Mouse (Mus musculus): ENCODE results near the gene B4galt1. TPM values are rescaled to one million over a fixed set of nuclear protein-coding genes. Genes with fewer than 3 reads are reported as not detected.
A peak's percentile ranks its signal among the peaks of the same experiment; 100 is the strongest.

The B4galt1 gene
- polyA plus RNA-seq, 1 experiment: 44.4 TPM

- peaks cover 3% of the 10 kb centered on the region; the same call in 1 of the 2 replicates for H3K4me1 ChIP-seq (ENCODE audit: control insufficient read depth, insufficient read depth, low read length)
- WGBS: 51% methylated on average over 6 of the region's 6 CpGs
Observed at GRCm38 (mm10) chr4:40818421-40818820, 35.4 kb downstream of the B4galt1 start.

GRCm38 (mm10) chr4:40817936-40818335, 35.9 kb downstream of the B4galt1 start:
- Histone ChIP-seq H3K4me1 (ENCODE audit: control insufficient read depth, insufficient read depth, low read length) (peaks cover 1% of the 10 kb centered on the region; the same call in 1 of the 2 replicates), H3K27ac (ENCODE audit: control insufficient read depth, insufficient read depth, low read depth, low read length, poor library complexity) (no peak overlapping the region), H3K4me3 (replicated peaks; ENCODE audit: control insufficient read depth, low read depth, low read length) (no peak overlapping the region)
- 88% methylated on average over 12 of the region's 12 CpGs for WGBS
- no peak for TF ChIP-seq CTCF (IDR thresholded peaks at IDR 0.05; ENCODE audit: control insufficient read depth, insufficient read depth, low read length)
- no peak for TF ChIP-seq POLR2A (IDR thresholded peaks at IDR 0.05; ENCODE audit: borderline replicate concordance, control insufficient read depth, low read depth, low read length)

More at GRCm38 (mm10) chr4:40818421-40818820, 35.4 kb downstream of the B4galt1 start:
- no peak overlapping the region for H3K4me3 ChIP-seq (replicated peaks; ENCODE audit: control insufficient read depth, low read depth, low read length)
- TF ChIP-seq CTCF (IDR thresholded peaks at IDR 0.05; ENCODE audit: control insufficient read depth, insufficient read depth, low read length) (no peak), POLR2A (IDR thresholded peaks at IDR 0.05; ENCODE audit: borderline replicate concordance, control insufficient read depth, low read depth, low read length) (no peak)
- H3K27ac ChIP-seq (ENCODE audit: control insufficient read depth, insufficient read depth, low read depth, low read length, poor library complexity): no peak overlapping the region

- Histone ChIP-seq H3K4me1 (ENCODE audit: control insufficient read depth, insufficient read depth, low read length) (peaks cover 1% of the 10 kb centered on the region; the same call in 1 of the 2 replicates), H3K27ac (ENCODE audit: control insufficient read depth, insufficient read depth, low read depth, low read length, poor library complexity) (peak overlapping the region; percentile 4; the same call in 1 of the 2 replicates), H3K4me3 (replicated peaks; ENCODE audit: control insufficient read depth, low read depth, low read length) (no peak overlapping the region)
- TF ChIP-seq CTCF (IDR thresholded peaks at IDR 0.05; ENCODE audit: control insufficient read depth, insufficient read depth, low read length) (no peak), POLR2A (IDR thresholded peaks at IDR 0.05; ENCODE audit: borderline replicate concordance, control insufficient read depth, low read depth, low read length) (no peak)
- WGBS: 38% methylated on average over 12 of the region's 12 CpGs
Observed at GRCm38 (mm10) chr4:40815775-40816372, 37.9 kb downstream of the B4galt1 start.

GRCm38 (mm10) chr4:40815120-40815519, 38.7 kb downstream of the B4galt1 start:
- peaks cover 1% of the 10 kb centered on the region; the same call in 1 of the 2 replicates for H3K4me1 ChIP-seq (ENCODE audit: control insufficient read depth, insufficient read depth, low read length)
- peak overlapping the region; percentile 4; the same call in 1 of the 2 replicates for H3K27ac ChIP-seq (ENCODE audit: control insufficient read depth, insufficient read depth, low read depth, low read length, poor library complexity)
- TF ChIP-seq CTCF (IDR thresholded peaks at IDR 0.05; ENCODE audit: control insufficient read depth, insufficient read depth, low read length) (no peak), POLR2A (IDR thresholded peaks at IDR 0.05; ENCODE audit: borderline replicate concordance, control insufficient read depth, low read depth, low read length) (no peak)
- H3K4me3 ChIP-seq (replicated peaks; ENCODE audit: control insufficient read depth, low read depth, low read length): no peak overlapping the region
- 38% methylated on average over 3 of the region's 3 CpGs for WGBS

- H3K4me1 ChIP-seq (ENCODE audit: control insufficient read depth, insufficient read depth, low read length): peaks cover 1% of the 10 kb centered on the region; the same call in 1 of the 2 replicates
- TF ChIP-seq CTCF (IDR thresholded peaks at IDR 0.05; ENCODE audit: control insufficient read depth, insufficient read depth, low read length) (no peak), POLR2A (IDR thresholded peaks at IDR 0.05; ENCODE audit: borderline replicate concordance, control insufficient read depth, low read depth, low read length) (no peak)
- no peak overlapping the region for H3K4me3 ChIP-seq (replicated peaks; ENCODE audit: control insufficient read depth, low read depth, low read length)
- WGBS: 85% methylated on average over 6 of the region's 6 CpGs
- H3K27ac ChIP-seq (ENCODE audit: control insufficient read depth, insufficient read depth, low read depth, low read length, poor library complexity): no peak overlapping the region
Observed at GRCm38 (mm10) chr4:40814359-40814758, 39.4 kb downstream of the B4galt1 start.

GRCm38 (mm10) chr4:40812891-40813290, 40.9 kb downstream of the B4galt1 start:
- Histone ChIP-seq H3K27ac (ENCODE audit: control insufficient read depth, insufficient read depth, low read depth, low read length, poor library complexity) (no peak overlapping the region), H3K4me3 (replicated peaks; ENCODE audit: control insufficient read depth, low read depth, low read length) (no peak overlapping the region), H3K4me1 (ENCODE audit: control insufficient read depth, insufficient read depth, low read length) (peaks cover 1% of the 10 kb centered on the region; the same call in 1 of the 2 replicates)
- TF ChIP-seq POLR2A (IDR thresholded peaks at IDR 0.05; ENCODE audit: borderline replicate concordance, control insufficient read depth, low read depth, low read length) (no peak), CTCF (IDR thresholded peaks at IDR 0.05; ENCODE audit: control insufficient read depth, insufficient read depth, low read length) (no peak)
- WGBS: 89% methylated on average over 1 of the region's 1 CpGs

GRCm38 (mm10) chr4:40810481-40810880, 43.3 kb downstream of the B4galt1 start:
- no peak overlapping the region for H3K27ac ChIP-seq (ENCODE audit: control insufficient read depth, insufficient read depth, low read depth, low read length, poor library complexity)
- TF ChIP-seq CTCF (IDR thresholded peaks at IDR 0.05; ENCODE audit: control insufficient read depth, insufficient read depth, low read length) (no peak), POLR2A (IDR thresholded peaks at IDR 0.05; ENCODE audit: borderline replicate concordance, control insufficient read depth, low read depth, low read length) (no peak)
- no peak overlapping the region for H3K4me3 ChIP-seq (replicated peaks; ENCODE audit: control insufficient read depth, low read depth, low read length)
- H3K4me1 ChIP-seq (ENCODE audit: control insufficient read depth, insufficient read depth, low read length): no peaks in the 10 kb centered on the region
- WGBS: 84% methylated on average over 5 of the region's 5 CpGs

GRCm38 (mm10) chr4:40807382-40807781, 46.4 kb downstream of the B4galt1 start:
- Histone ChIP-seq H3K27ac (ENCODE audit: control insufficient read depth, insufficient read depth, low read depth, low read length, poor library complexity) (no peak overlapping the region), H3K4me3 (replicated peaks; ENCODE audit: control insufficient read depth, low read depth, low read length) (no peak overlapping the region), H3K4me1 (ENCODE audit: control insufficient read depth, insufficient read depth, low read length) (no peaks in the 10 kb centered on the region)
- 93% methylated on average over 4 of the region's 4 CpGs for WGBS
- TF ChIP-seq CTCF (IDR thresholded peaks at IDR 0.05; ENCODE audit: control insufficient read depth, insufficient read depth, low read length) (no peak), POLR2A (IDR thresholded peaks at IDR 0.05; ENCODE audit: borderline replicate concordance, control insufficient read depth, low read depth, low read length) (no peak)
